Mouse (Mus musculus): ENCODE results near the gene Teddm2. TPM values are rescaled to one million over a fixed set of nuclear protein-coding genes. Genes with fewer than 3 reads are reported as not detected.
A peak's percentile ranks its signal among the peaks of the same experiment; 100 is the strongest.

Gene Teddm2
- under 1 TPM; 0.30 to 0.36 TPM for total RNA-seq (2021)
- long read RNA-seq, experiment 1, result 0 reads
- long read RNA-seq, experiment 2, partial matches to known transcripts, result 0 of 2 reads
- long read RNA-seq, experiment 2, other reads (novel, unspliced or antisense), result 0 of 2 reads

DNA sequence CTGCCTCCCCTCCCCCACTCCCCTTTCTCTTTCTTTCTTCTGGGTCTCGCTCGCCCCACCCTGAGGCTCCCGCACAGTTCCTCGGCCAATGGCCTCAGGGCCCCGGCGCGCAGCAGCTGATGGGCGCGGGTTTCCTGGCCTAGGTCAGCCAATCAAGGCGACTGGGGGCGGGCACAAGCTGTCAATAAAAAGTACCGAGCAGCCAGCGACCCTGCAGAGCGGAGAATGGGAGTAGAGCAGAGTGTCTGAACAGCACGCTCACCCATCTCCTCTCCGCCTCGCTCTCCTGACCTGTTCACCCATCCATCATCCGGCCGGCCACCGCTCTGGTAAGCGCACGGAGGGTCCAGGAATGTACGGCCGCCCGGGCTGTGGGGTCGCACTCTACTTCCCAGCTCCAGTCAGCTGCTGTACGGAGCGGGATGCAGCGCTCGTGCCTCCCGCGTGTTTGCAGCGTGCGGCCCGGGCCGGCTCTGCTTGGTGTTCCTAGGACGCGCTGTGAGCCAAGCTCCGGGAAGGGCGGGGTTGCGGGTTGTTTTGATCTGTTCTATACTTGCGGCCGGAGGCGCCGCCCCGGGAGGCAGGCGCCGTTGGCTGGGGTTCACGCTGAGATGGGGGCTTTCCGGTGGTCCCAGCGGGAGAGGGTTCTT, at the start of gene Teddm2, which contains the start of gene Glul:
TSS of gene Teddm2 (minus strand) at position 498 of the 650 bp plus-strand sequence.
TSS of gene Glul (plus strand) at position 214 of the 650 bp plus-strand sequence.
- peak; percentile 98 for DNase-seq

DNA sequence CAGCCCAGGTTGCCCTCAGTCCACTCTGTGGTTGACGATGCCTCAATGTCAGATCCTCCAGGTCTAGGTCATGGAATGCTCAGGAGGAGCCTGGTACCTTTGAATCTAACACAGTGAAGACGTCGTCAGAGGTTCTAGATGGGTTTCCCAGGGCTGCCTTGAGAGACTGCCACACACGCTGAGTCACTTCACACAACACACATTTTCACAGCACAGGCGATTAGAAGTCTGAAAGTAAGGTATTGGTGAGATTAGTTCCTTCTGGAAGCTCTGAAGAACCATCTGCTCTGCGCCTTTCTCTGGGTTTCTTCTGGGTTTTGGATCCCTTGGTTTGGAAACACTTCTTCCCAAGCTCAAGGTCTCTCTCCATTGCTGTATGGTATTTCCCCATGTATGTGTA, 47.8 kb upstream of the Teddm2 start:
- no peak for DNase-seq

GRCm38 (mm10) chr1:153946971-153947370, 46.9 kb upstream of the Teddm2 start:
- DNase-seq, result no peak

- DNase-seq, result peak; percentile 28 to 46
Observed at GRCm38 (mm10) chr1:153945181-153945580, 45.2 kb upstream of the Teddm2 start.

- DNase-seq, result no peak
Observed at GRCm38 (mm10) chr1:153940986-153941385, 41.0 kb upstream of the Teddm2 start.

- no peak for DNase-seq
Observed at GRCm38 (mm10) chr1:153937025-153937424, 37.0 kb upstream of the Teddm2 start.

- DNase-seq, result no peak
Observed at GRCm38 (mm10) chr1:153935844-153936380, 35.9 kb upstream of the Teddm2 start.

DNA sequence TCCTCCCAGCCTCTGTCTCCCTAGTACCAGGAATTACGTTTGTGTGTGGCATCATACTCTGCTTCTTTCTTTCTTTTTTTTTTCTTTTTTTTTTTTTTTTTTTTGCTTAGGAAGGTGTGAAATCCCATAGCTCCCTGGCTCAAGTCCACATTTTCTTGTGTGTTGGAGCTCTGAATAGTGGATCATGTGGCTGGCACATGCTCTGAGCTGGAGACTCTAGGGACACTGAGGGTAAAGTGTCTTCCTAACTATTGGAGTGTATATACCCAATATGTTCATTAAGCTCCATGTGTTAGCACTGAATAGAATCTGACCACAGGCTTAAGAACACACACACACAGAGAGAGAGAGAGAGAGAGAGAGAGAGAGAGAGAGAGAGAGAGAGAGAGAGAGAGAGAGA, 33.7 kb upstream of the Teddm2 start:
- no peak for DNase-seq

DNA sequence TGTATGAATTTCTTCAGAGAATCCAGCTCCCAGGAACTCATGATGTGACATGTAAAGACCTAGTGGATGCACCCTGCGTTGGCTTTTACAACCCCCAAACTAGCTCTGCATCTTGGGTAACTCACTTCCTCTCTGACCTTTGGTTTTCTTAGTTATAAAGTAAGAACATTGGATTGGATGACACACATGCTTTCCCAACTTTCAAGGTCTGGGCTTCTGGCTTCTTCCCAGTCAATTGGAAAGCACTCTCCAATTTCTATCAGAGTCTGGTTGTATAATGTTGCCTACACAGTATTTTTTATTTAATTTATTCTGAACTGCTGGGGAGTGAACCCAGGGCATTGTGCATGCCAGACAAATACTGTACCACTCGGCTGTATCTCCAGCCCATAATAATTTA, 30.4 kb upstream of the Teddm2 start:
- peak; percentile 54 to 62 for DNase-seq

- no peak for DNase-seq
Observed at GRCm38 (mm10) chr1:153924395-153925385, 24.7 kb upstream of the Teddm2 start.

DNA sequence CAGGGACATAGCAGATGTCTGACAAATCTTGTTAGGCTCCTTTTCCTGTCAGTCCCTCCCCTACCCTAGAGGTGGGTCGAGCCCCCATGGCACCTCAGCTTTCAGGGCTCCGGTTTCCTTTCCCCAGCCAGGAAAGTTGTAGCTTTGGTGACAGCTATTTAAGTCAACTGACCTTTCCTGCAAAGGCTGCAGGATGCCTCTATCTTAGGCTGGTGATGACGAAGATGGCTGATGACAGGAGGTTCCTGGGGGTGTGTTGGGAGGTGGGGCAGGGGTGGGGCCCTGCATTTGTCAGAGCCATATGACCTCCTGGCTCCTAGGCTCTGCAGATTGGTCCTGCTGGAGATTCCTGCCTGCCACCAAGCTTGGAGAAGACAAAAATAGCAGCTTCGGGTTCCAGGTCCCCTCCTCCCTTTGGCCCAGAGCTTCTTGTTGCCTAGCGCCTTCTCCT, 22.6 kb upstream of the Teddm2 start:
- DNase-seq, result peak; percentile 61 to 70

DNA sequence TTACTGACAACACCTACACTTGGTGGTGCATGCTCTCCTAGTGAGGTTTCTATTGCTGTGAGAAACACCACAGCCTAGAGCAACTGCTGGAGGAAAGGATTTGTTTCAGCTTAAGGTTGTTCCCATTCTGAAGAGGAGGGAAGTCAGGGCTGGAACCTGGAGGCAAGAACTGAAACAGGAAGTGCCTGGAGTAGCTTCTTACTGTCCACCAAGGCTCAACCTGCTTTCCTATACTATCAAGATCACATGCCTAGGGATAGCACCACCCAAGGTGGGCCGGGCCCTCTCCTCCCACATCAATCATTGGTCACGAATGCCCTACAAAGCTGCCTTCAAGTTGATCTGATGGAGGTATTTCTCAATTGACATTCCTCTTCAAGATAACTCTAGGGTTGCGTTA, 21.6 kb upstream of the Teddm2 start:
- DNase-seq, result no peak

DNA sequence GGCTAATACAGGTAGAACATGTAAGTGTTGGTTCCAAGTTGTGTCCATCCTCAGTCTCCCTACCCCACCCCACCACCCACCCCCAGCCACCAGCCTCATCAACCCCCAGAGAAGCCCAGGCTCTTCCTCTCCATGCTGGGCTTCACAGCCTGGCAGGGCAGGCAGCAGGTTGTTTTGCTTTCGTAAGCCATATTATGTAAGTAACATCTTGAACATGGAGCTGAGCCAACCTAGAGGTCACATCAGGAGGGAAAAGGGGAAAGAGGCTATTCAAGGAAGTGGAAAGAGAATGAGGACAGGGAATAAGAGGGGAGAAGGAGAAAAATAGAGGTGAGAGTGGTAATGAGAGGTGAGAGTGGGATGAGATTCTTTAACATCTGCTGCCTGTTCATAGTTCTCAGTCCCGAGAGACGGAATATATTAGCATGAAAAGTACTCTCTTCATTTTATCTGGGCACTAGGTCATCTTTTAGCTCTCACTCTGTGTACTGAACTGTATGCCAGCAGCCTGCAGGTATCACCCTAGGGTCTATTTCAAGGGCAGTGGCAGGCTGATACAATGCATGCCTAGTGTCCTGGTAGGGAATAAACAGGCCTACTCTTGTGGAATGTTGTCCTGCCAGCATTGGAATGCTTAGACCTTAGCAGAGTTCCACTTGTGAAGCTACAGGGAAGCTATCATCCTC, 18.6 kb upstream of the Teddm2 start:
- DNase-seq, result peak in 1 of 2 experiments; percentile 24

DNA sequence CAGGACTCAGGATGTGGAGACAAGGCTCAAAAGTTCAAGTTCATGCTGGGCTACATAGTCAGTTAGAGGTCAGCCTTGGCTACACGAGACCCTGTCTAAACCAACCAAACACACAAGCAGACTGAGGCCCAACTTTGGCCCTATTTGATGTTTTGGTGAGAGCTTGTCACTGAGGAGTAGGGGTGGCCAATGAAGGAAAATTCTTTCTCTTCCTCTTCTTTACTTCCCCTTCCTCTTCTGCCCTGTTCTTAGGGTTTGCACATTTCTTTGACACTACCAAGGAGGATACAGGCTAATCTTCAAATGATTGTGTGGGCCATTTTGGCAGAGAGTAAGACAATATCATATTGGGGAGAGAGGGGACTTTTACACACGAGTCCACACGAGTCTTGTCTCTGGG, 13.8 kb upstream of the Teddm2 start:
- DNase-seq, result no peak

- no peak for DNase-seq
Observed at GRCm38 (mm10) chr1:153911276-153911795, 11.3 kb upstream of the Teddm2 start.

DNA sequence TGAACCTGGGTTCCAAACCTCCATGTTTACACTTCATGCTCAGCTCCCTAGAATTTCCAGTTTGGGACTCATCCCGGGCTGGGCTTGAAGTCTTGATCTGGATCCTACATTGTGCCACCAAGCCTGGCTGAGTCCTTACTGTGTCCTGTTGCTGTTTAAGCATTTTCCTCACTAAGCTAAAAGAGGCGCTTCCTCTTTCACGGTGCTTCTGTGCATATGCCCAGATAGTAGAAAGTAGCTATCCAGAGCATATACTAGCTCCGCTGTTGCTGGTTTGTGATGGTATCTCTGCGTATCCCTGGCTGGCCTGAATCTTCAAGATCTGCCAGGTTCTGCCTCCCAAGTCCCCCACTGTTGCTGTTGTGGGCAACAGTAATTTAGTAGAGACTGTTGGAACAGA, 10.4 kb upstream of the Teddm2 start:
- DNase-seq, result no peak

DNA sequence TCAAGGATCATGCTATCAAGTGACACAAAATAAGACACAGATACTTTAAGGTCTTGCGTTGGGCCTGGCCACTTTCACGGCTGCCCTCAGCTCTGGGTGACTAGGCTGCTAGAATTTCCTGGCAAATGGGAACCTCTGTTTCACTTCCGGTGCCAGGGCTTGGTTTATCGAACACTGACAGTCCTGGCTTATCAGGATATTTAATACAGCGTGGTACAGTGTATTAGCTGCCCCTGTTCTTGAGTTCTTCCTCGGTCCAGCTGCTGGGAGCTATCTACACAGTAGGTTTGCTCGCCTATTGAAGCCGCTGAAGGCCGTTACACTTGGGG, 9.9 kb upstream of the Teddm2 start:
- DNase-seq, result no peak

- no peak for DNase-seq
Observed at GRCm38 (mm10) chr1:153909213-153909962, 9.4 kb upstream of the Teddm2 start.

DNA sequence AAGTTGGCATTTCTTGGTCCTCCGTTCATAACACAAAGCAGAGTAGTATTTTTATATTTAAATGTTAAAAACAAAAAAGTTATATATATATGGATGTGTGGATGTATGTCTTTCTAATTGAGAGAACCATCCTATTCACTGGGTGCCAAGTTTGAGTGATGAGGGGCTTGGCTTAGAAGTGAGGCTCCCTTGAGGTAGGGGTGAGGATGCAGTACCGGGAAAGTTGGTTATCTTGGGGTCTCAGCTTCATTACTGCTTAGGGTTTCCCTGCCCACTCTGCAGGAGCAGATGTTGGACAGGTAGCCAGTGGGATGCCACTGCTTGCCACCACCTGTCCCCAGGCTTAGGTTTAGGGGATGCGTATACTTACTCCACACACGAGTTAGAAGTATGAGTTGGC, 8.7 kb upstream of the Teddm2 start:
- no peak for DNase-seq

DNA sequence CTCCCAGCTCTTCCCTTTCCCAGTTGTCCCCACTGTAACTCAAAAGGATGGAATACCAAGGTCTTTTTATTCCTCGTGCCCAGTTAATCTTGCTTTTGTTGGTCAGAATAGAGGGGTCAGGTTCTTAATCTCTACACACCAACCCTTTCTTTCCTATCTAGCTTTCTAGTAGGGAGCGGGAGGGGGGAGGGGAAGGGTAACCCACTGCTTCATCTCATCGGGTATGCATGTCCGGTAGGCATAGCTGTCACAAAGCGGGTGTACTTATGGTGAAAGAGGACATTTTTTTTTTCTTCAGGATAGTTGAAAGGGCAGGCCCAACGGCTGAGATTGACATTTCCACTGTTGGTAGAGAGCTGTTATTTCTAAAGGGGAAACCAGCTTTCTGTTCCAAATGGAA, 8.2 kb upstream of the Teddm2 start:
- DNase-seq, result no peak

- no peak for DNase-seq
Observed at GRCm38 (mm10) chr1:153905884-153906283, 5.9 kb upstream of the Teddm2 start.
